Mouse (Mus musculus): ENCODE data around the gene Ddi2. TPM values are rescaled to one million over a fixed set of nuclear protein-coding genes. Genes with fewer than 3 reads are reported as not detected.

Ddi2 gene
- polyA plus RNA-seq, 1 experiment from 2014 or later: 22.6 TPM

GRCm38 (mm10) chr4:141653813-141654212, 69.4 kb downstream of the Ddi2 start:
- Histone ChIP-seq H3K4me3 (ENCODE audit: low read depth, low read length) (no peak overlapping the region), H3K27ac (ENCODE audit: low read depth, low read length) (no peak overlapping the region), H3K9ac (ENCODE audit: low read length) (no peak overlapping the region), H3K9me3 (ENCODE audit: control insufficient read depth, low read length) (no peaks in the 10 kb centered on the region), H3K4me1 (replicated peaks; ENCODE audit: control insufficient read depth, insufficient read depth, low read length) (no peaks in the 10 kb centered on the region), H3K36me3 (ENCODE audit: control insufficient read depth, insufficient read depth, low read length) (no peaks in the 10 kb centered on the region), H3K27me3 (ENCODE audit: control insufficient read depth, insufficient read depth, low read length) (no peaks in the 10 kb centered on the region), H3K4me2 (ENCODE audit: low read depth, low read length, severe bottlenecking) (no peak overlapping the region)
- WGBS: 90% methylated on average over 13 of the region's 13 CpGs
- DNase-seq (ENCODE audit: low spot score): no peak
- ATAC-seq (replicated peaks; ENCODE audit: low FRiP score): no peak

- no peak for ATAC-seq (replicated peaks; ENCODE audit: low FRiP score)
These were observed 70.2 kb downstream of the Ddi2 start for GRCm38 (mm10) chr4:141653044-141653443.

GRCm38 (mm10) chr4:141651944-141652343, 71.3 kb downstream of the Ddi2 start:
- H3K27me3 ChIP-seq (ENCODE audit: control insufficient read depth, insufficient read depth, low read length): no peaks in the 10 kb centered on the region
- no peak overlapping the region for H3K27ac ChIP-seq (ENCODE audit: low read depth, low read length)
- H3K4me2 ChIP-seq (ENCODE audit: low read depth, low read length, severe bottlenecking): no peak overlapping the region
- ATAC-seq (replicated peaks; ENCODE audit: low FRiP score): no peak
- H3K4me1 ChIP-seq (replicated peaks; ENCODE audit: control insufficient read depth, insufficient read depth, low read length): no peaks in the 10 kb centered on the region
- 87% methylated on average over 10 of the region's 10 CpGs for WGBS
- H3K36me3 ChIP-seq (ENCODE audit: control insufficient read depth, insufficient read depth, low read length): no peaks in the 10 kb centered on the region
- H3K9me3 ChIP-seq (ENCODE audit: control insufficient read depth, low read length): no peaks in the 10 kb centered on the region
- H3K9ac ChIP-seq (ENCODE audit: low read length): no peak overlapping the region
- no peak overlapping the region for H3K4me3 ChIP-seq (ENCODE audit: low read depth, low read length)
- no peak for DNase-seq (ENCODE audit: low spot score)

More at GRCm38 (mm10) chr4:141653044-141653443, 70.2 kb downstream of the Ddi2 start:
- 92% methylated on average over 8 of the region's 8 CpGs for WGBS
- H3K4me1 ChIP-seq (replicated peaks; ENCODE audit: control insufficient read depth, insufficient read depth, low read length): no peaks in the 10 kb centered on the region
- H3K36me3 ChIP-seq (ENCODE audit: control insufficient read depth, insufficient read depth, low read length): no peaks in the 10 kb centered on the region
- no peak overlapping the region for H3K27ac ChIP-seq (ENCODE audit: low read depth, low read length)
- H3K9ac ChIP-seq (ENCODE audit: low read length): no peak overlapping the region
- no peaks in the 10 kb centered on the region for H3K27me3 ChIP-seq (ENCODE audit: control insufficient read depth, insufficient read depth, low read length)
- DNase-seq (ENCODE audit: low spot score): no peak
- no peak overlapping the region for H3K4me3 ChIP-seq (ENCODE audit: low read depth, low read length)
- no peaks in the 10 kb centered on the region for H3K9me3 ChIP-seq (ENCODE audit: control insufficient read depth, low read length)
- H3K4me2 ChIP-seq (ENCODE audit: low read depth, low read length, severe bottlenecking): no peak overlapping the region

GRCm38 (mm10) chr4:141651286-141651685, 71.9 kb downstream of the Ddi2 start:
- H3K4me2 ChIP-seq (ENCODE audit: low read depth, low read length, severe bottlenecking): no peak overlapping the region
- H3K4me3 ChIP-seq (ENCODE audit: low read depth, low read length): no peak overlapping the region
- H3K4me1 ChIP-seq (replicated peaks; ENCODE audit: control insufficient read depth, insufficient read depth, low read length): no peaks in the 10 kb centered on the region
- no peak for ATAC-seq (replicated peaks; ENCODE audit: low FRiP score)
- no peaks in the 10 kb centered on the region for H3K36me3 ChIP-seq (ENCODE audit: control insufficient read depth, insufficient read depth, low read length)
- H3K9ac ChIP-seq (ENCODE audit: low read length): no peak overlapping the region
- no peak overlapping the region for H3K27ac ChIP-seq (ENCODE audit: low read depth, low read length)
- DNase-seq (ENCODE audit: low spot score): no peak
- WGBS: 91% methylated on average over 6 of the region's 6 CpGs
- H3K9me3 ChIP-seq (ENCODE audit: control insufficient read depth, low read length): no peaks in the 10 kb centered on the region
- H3K27me3 ChIP-seq (ENCODE audit: control insufficient read depth, insufficient read depth, low read length): no peaks in the 10 kb centered on the region

GRCm38 (mm10) chr4:141649244-141649643, 74.0 kb downstream of the Ddi2 start:
- H3K9ac ChIP-seq (ENCODE audit: low read length): no peak overlapping the region
- H3K9me3 ChIP-seq (ENCODE audit: control insufficient read depth, low read length): no peaks in the 10 kb centered on the region
- H3K4me2 ChIP-seq (ENCODE audit: low read depth, low read length, severe bottlenecking): no peak overlapping the region
- no peak overlapping the region for H3K4me3 ChIP-seq (ENCODE audit: low read depth, low read length)
- ATAC-seq (replicated peaks; ENCODE audit: low FRiP score) (no peak), DNase-seq (ENCODE audit: low spot score) (no peak)
- no peak overlapping the region for H3K27ac ChIP-seq (ENCODE audit: low read depth, low read length)
- no peaks in the 10 kb centered on the region for H3K27me3 ChIP-seq (ENCODE audit: control insufficient read depth, insufficient read depth, low read length)
- H3K36me3 ChIP-seq (ENCODE audit: control insufficient read depth, insufficient read depth, low read length): no peaks in the 10 kb centered on the region
- WGBS: 86% methylated on average over 6 of the region's 6 CpGs
- no peaks in the 10 kb centered on the region for H3K4me1 ChIP-seq (replicated peaks; ENCODE audit: control insufficient read depth, insufficient read depth, low read length)

GRCm38 (mm10) chr4:141648262-141648661, 75.0 kb downstream of the Ddi2 start:
- DNase-seq (ENCODE audit: low spot score) (no peak), ATAC-seq (replicated peaks; ENCODE audit: low FRiP score) (no peak)
- Histone ChIP-seq H3K4me2 (ENCODE audit: low read depth, low read length, severe bottlenecking) (no peak overlapping the region), H3K27me3 (ENCODE audit: control insufficient read depth, insufficient read depth, low read length) (no peaks in the 10 kb centered on the region), H3K9me3 (ENCODE audit: control insufficient read depth, low read length) (no peaks in the 10 kb centered on the region), H3K27ac (ENCODE audit: low read depth, low read length) (no peak overlapping the region), H3K4me3 (ENCODE audit: low read depth, low read length) (no peak overlapping the region), H3K36me3 (ENCODE audit: control insufficient read depth, insufficient read depth, low read length) (no peaks in the 10 kb centered on the region), H3K4me1 (replicated peaks; ENCODE audit: control insufficient read depth, insufficient read depth, low read length) (no peaks in the 10 kb centered on the region), H3K9ac (ENCODE audit: low read length) (no peak overlapping the region)
- WGBS: 94% methylated on average over 5 of the region's 5 CpGs

GRCm38 (mm10) chr4:141647187-141647586, 76.0 kb downstream of the Ddi2 start:
- Histone ChIP-seq H3K4me3 (ENCODE audit: low read depth, low read length) (no peak overlapping the region), H3K4me1 (replicated peaks; ENCODE audit: control insufficient read depth, insufficient read depth, low read length) (no peaks in the 10 kb centered on the region), H3K27ac (ENCODE audit: low read depth, low read length) (no peak overlapping the region), H3K4me2 (ENCODE audit: low read depth, low read length, severe bottlenecking) (no peak overlapping the region), H3K9me3 (ENCODE audit: control insufficient read depth, low read length) (no peaks in the 10 kb centered on the region), H3K9ac (ENCODE audit: low read length) (no peak overlapping the region), H3K27me3 (ENCODE audit: control insufficient read depth, insufficient read depth, low read length) (no peaks in the 10 kb centered on the region), H3K36me3 (ENCODE audit: control insufficient read depth, insufficient read depth, low read length) (no peaks in the 10 kb centered on the region)
- WGBS: 91% methylated on average over 3 of the region's 3 CpGs
- DNase-seq (ENCODE audit: low spot score): no peak
- no peak for ATAC-seq (replicated peaks; ENCODE audit: low FRiP score)

GRCm38 (mm10) chr4:141645988-141646387, 77.2 kb downstream of the Ddi2 start:
- ATAC-seq (replicated peaks; ENCODE audit: low FRiP score): no peak
- no peak overlapping the region for H3K9ac ChIP-seq (ENCODE audit: low read length)
- H3K4me1 ChIP-seq (replicated peaks; ENCODE audit: control insufficient read depth, insufficient read depth, low read length): no peaks in the 10 kb centered on the region
- no peak overlapping the region for H3K4me2 ChIP-seq (ENCODE audit: low read depth, low read length, severe bottlenecking)
- no peak for DNase-seq (ENCODE audit: low spot score)
- H3K27ac ChIP-seq (ENCODE audit: low read depth, low read length): no peak overlapping the region
- H3K27me3 ChIP-seq (ENCODE audit: control insufficient read depth, insufficient read depth, low read length): no peaks in the 10 kb centered on the region
- peaks cover 1% of the 10 kb centered on the region; the same call in 1 of the 2 replicates for H3K36me3 ChIP-seq (ENCODE audit: control insufficient read depth, insufficient read depth, low read length)
- no peaks in the 10 kb centered on the region for H3K9me3 ChIP-seq (ENCODE audit: control insufficient read depth, low read length)
- WGBS: 93% methylated on average over 8 of the region's 8 CpGs
- H3K4me3 ChIP-seq (ENCODE audit: low read depth, low read length): no peak overlapping the region

GRCm38 (mm10) chr4:141643118-141643855, 79.9 kb downstream of the Ddi2 start:
- Histone ChIP-seq H3K27ac (ENCODE audit: low read depth, low read length) (no peak overlapping the region), H3K9ac (ENCODE audit: low read length) (no peak overlapping the region), H3K36me3 (ENCODE audit: control insufficient read depth, insufficient read depth, low read length) (peaks cover 3% of the 10 kb centered on the region; the same call in 1 of the 2 replicates), H3K4me3 (ENCODE audit: low read depth, low read length) (no peak overlapping the region), H3K4me2 (ENCODE audit: low read depth, low read length, severe bottlenecking) (no peak overlapping the region), H3K9me3 (ENCODE audit: control insufficient read depth, low read length) (no peaks in the 10 kb centered on the region), H3K27me3 (ENCODE audit: control insufficient read depth, insufficient read depth, low read length) (no peaks in the 10 kb centered on the region), H3K4me1 (replicated peaks; ENCODE audit: control insufficient read depth, insufficient read depth, low read length) (no peaks in the 10 kb centered on the region)
- whole genome bisulfite sequencing: 73% methylated on average over 7 of the region's 7 CpGs
- ATAC-seq (replicated peaks; ENCODE audit: low FRiP score) (no peak), DNase-seq (ENCODE audit: low spot score) (no peak)
